15 mouse cellular contexts compared by ENCODE assay signal in genomic region chr3:88465127-88465526, GRCm38 (mm10). TPM values are rescaled to one million over a fixed set of nuclear protein-coding genes. Genes with fewer than 3 reads are reported as not detected.
DNase-seq lines count a peak whose midpoint lies in the region; ATAC-seq and TF ChIP-seq lines count a peak whose summit lies in the region.
"Had no signal": no experiment of that assay in that cellular context is flagged by ENCODE, and none has a peak within 500 bp of the region (broad histone marks: within the 10 kb centered on the region; RNA-seq: fewer than 3 reads in every experiment).

No protein-coding gene starts in this region.

- 70% methylated on average over 2 of the region's 2 CpGs for WGBS in heart, adult 2 months
- WGBS in macrophage (ENCODE audit: missing documents) = 46% methylated on average over 2 of the region's 2 CpGs
- WGBS in forebrain, embryonic 16.5 days = 88% methylated on average over 2 of the region's 2 CpGs

- peak; percentile 93 for DNase-seq in heart, adult 11 months
- no peak for DNase-seq in heart, adult 2 months
- DNase-seq in 3134 (ENCODE audit: extremely low read depth, insufficient read length, low spot score) (peak; percentile 69), adipocyte (ENCODE audit: low spot score) (peak; percentile 53)
- DNase-seq in right cerebral cortex, postnatal 25 days = no peak
- DNase-seq in yolk sac, embryonic 10.5 days (ENCODE audit: low spot score) = no peak
- DNase-seq: B cell, adult 2 months; cerebellum, adult 9-10 months; gastrocnemius, postnatal 10 days; kidney, adult 8-10 months; lung, embryonic 14.5 days; thymus, postnatal 25 days had no signal

- H3K9ac ChIP-seq in heart, adult 2 months (ENCODE audit: low read depth, low read length) = no peak overlapping the region
- no peak overlapping the region for H3K9ac ChIP-seq in forebrain, embryonic 16.5 days (replicated peaks; ENCODE audit: low read depth, low read length)
- H3K9ac ChIP-seq: lung, embryonic 14.5 days had no signal

- no peak overlapping the region for H3K27ac ChIP-seq in heart, adult 2 months
- peak overlapping the region; percentile 32 for H3K27ac ChIP-seq in macrophage
- no peak overlapping the region for H3K27ac ChIP-seq in forebrain, embryonic 16.5 days (ENCODE audit: low read length)
- H3K27ac ChIP-seq: forebrain, embryonic 10.5 days had no signal

- no peak for TF ChIP-seq CTCF in heart, adult 2 months (IDR thresholded peaks at IDR 0.05)

- H3K79me2 ChIP-seq in heart, adult 2 months (replicated peaks; ENCODE audit: control insufficient read depth, insufficient read depth, low read length) = no peaks in the 10 kb centered on the region
- H3K79me2 ChIP-seq in macrophage (ENCODE audit: inconsistent target) = no peaks in the 10 kb centered on the region

- H3K4me1 ChIP-seq in heart, adult 2 months (ENCODE audit: control insufficient read depth, insufficient read depth, low read length) = peaks cover 1% of the 10 kb centered on the region; the same call in 1 of the 2 replicates
- no peaks in the 10 kb centered on the region for H3K4me1 ChIP-seq in forebrain, embryonic 16.5 days (replicated peaks; ENCODE audit: control insufficient read depth, insufficient read depth, low read length)

- TF ChIP-seq EP300 in heart, adult 2 months (IDR thresholded peaks at IDR 0.05; ENCODE audit: insufficient read depth, low read depth, low read length) = no peak

- no peak for ATAC-seq in forebrain, embryonic 16.5 days

- no peak overlapping the region for H3K4me2 ChIP-seq in forebrain, embryonic 16.5 days (ENCODE audit: low read length)
- H3K4me2 ChIP-seq: lung, embryonic 14.5 days had no signal

- no peaks in the 10 kb centered on the region for H3K27me3 ChIP-seq in heart, adult 2 months (ENCODE audit: control insufficient read depth, insufficient read depth, low read length)
- peaks cover 4% of the 10 kb centered on the region; the same call in 1 of the 2 replicates for H3K27me3 ChIP-seq in forebrain, embryonic 16.5 days (replicated peaks; ENCODE audit: control insufficient read depth, insufficient read depth, low read length)

- no peak overlapping the region for H3K4me3 ChIP-seq in heart, adult 2 months
- no peak overlapping the region for H3K4me3 ChIP-seq in macrophage (ENCODE audit: inconsistent target)
- no peak overlapping the region for H3K4me3 ChIP-seq in forebrain, embryonic 16.5 days (replicated peaks; ENCODE audit: low read length)
- H3K4me3 ChIP-seq: forebrain, embryonic 10.5 days had no signal

- intact Hi-C loops in heart, adult 2 months (cut with DNase I) = loop anchor here (1.0 kb wide), 1 partner anchor 62 kb away; no protein-coding TSS in a partner anchor

- no peaks in the 10 kb centered on the region for H3K9me3 ChIP-seq in forebrain, embryonic 16.5 days (ENCODE audit: control insufficient read depth, low read length)
- H3K9me3 ChIP-seq: forebrain, embryonic 10.5 days had no signal

- H3K36me3 ChIP-seq in heart, adult 2 months (ENCODE audit: control insufficient read depth, insufficient read depth, low read length) = no peaks in the 10 kb centered on the region
- no peaks in the 10 kb centered on the region for H3K36me3 ChIP-seq in macrophage (ENCODE audit: inconsistent target)
- H3K36me3 ChIP-seq in forebrain, embryonic 16.5 days (ENCODE audit: control insufficient read depth, insufficient read depth) = no peaks in the 10 kb centered on the region
- H3K36me3 ChIP-seq: forebrain, embryonic 10.5 days had no signal

- no peak for TF ChIP-seq POLR2A in heart, adult 2 months (IDR thresholded peaks at IDR 0.05; ENCODE audit: insufficient read depth, low read depth, low read length)

RNA-seq across cellular contexts. Expression of gene Sema4a, which starts 4.1 kb away (rescaled TPM):
- total RNA-seq in heart, adult 2 months (2021) = 1 to 10 TPM; 3.2 to 3.3 TPM
- 8.5 and 9.5 TPM in 2 replicates for polyA plus RNA-seq in heart, adult 2 months (2012; rRNA removed)
- total RNA-seq in macrophage (2018; cell fraction: chromatin; rRNA removed) = 100 to 1,000 TPM in 6 of 26 experiments, 10 to 100 TPM in 20; 12.4 to 193 (median 60.3) TPM
- total RNA-seq in macrophage (2018; cell fraction: cytosol; rRNA removed) = 10 to 100 TPM in 19 of 26 experiments, 1 to 10 TPM in 7; 8.5 to 33.5 (median 15.5) TPM
- total RNA-seq in macrophage (2018; cell fraction: nucleus; rRNA removed) = 100 to 1,000 TPM in 3 of 26 experiments, 10 to 100 TPM in 23; 24.0 to 139 (median 65.3) TPM
- polyA plus RNA-seq in macrophage (2018) = 7.3 to 33.5 TPM (median 7.7 TPM) in 3 replicates
- 16.5 and 25.8 TPM in 2 replicates for polyA plus RNA-seq in forebrain, embryonic 16.5 days (2015; fragmentation: Nextera tagmentation; extraction: Ambion mirVana)

RNA-seq across cellular contexts. Expression of gene Slc25a44, which starts 40.2 kb away (rescaled TPM):
- total RNA-seq in heart, adult 2 months (2021) = 10 to 100 TPM; 11.9 to 14.6 TPM
- polyA plus RNA-seq in heart, adult 2 months (2012; rRNA removed) = 19.1 and 25.9 TPM in 2 replicates
- 10 to 100 TPM; 11.1 to 30.9 (median 17.3) TPM for total RNA-seq in macrophage (2018; cell fraction: chromatin; rRNA removed)
- total RNA-seq in macrophage (2018; cell fraction: cytosol; rRNA removed) = 10 to 100 TPM; 26.0 to 45.2 (median 33.0) TPM
- total RNA-seq in macrophage (2018; cell fraction: nucleus; rRNA removed) = 10 to 100 TPM; 17.6 to 42.3 (median 27.8) TPM
- polyA plus RNA-seq in macrophage (2018) = 23.0 to 38.3 TPM (median 30.3 TPM) in 3 replicates
- 36.2 and 37.1 TPM in 2 replicates for polyA plus RNA-seq in forebrain, embryonic 16.5 days (2015; fragmentation: Nextera tagmentation; extraction: Ambion mirVana)

RNA-seq across cellular contexts. Expression of gene Lmna, which starts 44.6 kb away (rescaled TPM):
- 100 to 1,000 TPM; 117 to 138 TPM for total RNA-seq in heart, adult 2 months (2021)
- 67.3 and 85.2 TPM in 2 replicates for polyA plus RNA-seq in heart, adult 2 months (2012; rRNA removed)
- 100 to 1,000 TPM in 8 of 26 experiments, 10 to 100 TPM in 18; 18.3 to 483 (median 71.9) TPM for total RNA-seq in macrophage (2018; cell fraction: chromatin; rRNA removed)
- 100 to 1,000 TPM in 13 of 26 experiments, 10 to 100 TPM in 13; 61.7 to 262 (median 112) TPM for total RNA-seq in macrophage (2018; cell fraction: cytosol; rRNA removed)
- 100 to 1,000 TPM in 11 of 26 experiments, 10 to 100 TPM in 15; 40.2 to 222 (median 79.2) TPM for total RNA-seq in macrophage (2018; cell fraction: nucleus; rRNA removed)
- 96.7 to 217 TPM (median 105 TPM) in 3 replicates for polyA plus RNA-seq in macrophage (2018)
- polyA plus RNA-seq in forebrain, embryonic 16.5 days (2015; fragmentation: Nextera tagmentation; extraction: Ambion mirVana) = 26.9 and 30.9 TPM in 2 replicates

RNA-seq across cellular contexts. Expression of gene Pmf1, which starts 55.0 kb away (rescaled TPM):
- total RNA-seq in heart, adult 2 months (2021) = 10 to 100 TPM; 12.4 to 15.9 TPM
- 20.8 and 22.3 TPM in 2 replicates for polyA plus RNA-seq in heart, adult 2 months (2012; rRNA removed)
- total RNA-seq in macrophage (2018; cell fraction: chromatin; rRNA removed) = 10 to 100 TPM in 18 of 26 experiments, 1 to 10 TPM in 8; 3.6 to 33.6 (median 15.7) TPM
- total RNA-seq in macrophage (2018; cell fraction: cytosol; rRNA removed) = 10 to 100 TPM; 11.9 to 27.4 (median 19.5) TPM
- total RNA-seq in macrophage (2018; cell fraction: nucleus; rRNA removed) = 10 to 100 TPM in 15 of 26 experiments, 1 to 10 TPM in 11; 4.3 to 40.2 (median 12.1) TPM
- polyA plus RNA-seq in macrophage (2018) = 20.9 to 38.7 TPM (median 26.5 TPM) in 3 replicates
- 45.1 and 45.5 TPM in 2 replicates for polyA plus RNA-seq in forebrain, embryonic 16.5 days (2015; fragmentation: Nextera tagmentation; extraction: Ambion mirVana)

Comparison
In these comparisons a context has a peak if more than half of its experiments do, and no peak if none do; other contexts are left out.
1. DNase-seq: peak in heart, adult 11 months (single experiment), 3134 (single experiment) and adipocyte (single experiment); none in heart, adult 2 months (0 of 2), right cerebral cortex, postnatal 25 days (single experiment) and yolk sac, embryonic 10.5 days (single experiment).